Mouse (Mus musculus): ENCODE results near the gene Il5. TPM values are rescaled to one million over a fixed set of nuclear protein-coding genes. Genes with fewer than 3 reads are reported as not detected.
"Not testable (repeated sequence)": the region's sequence is repeated elsewhere in the genome, so short reads cannot be mapped to it uniquely, and the experiment has no call there.

Il5 gene
- polyA plus RNA-seq, 2 experiments from 2014 or later: not detected

- ATAC-seq: no peak
These were observed 27.4 kb downstream of the Il5 start for GRCm38 (mm10) chr11:53747985-53748384.

GRCm38 (mm10) chr11:53748614-53749013, 28.0 kb downstream of the Il5 start:
- no peak for ATAC-seq

GRCm38 (mm10) chr11:53749306-53749705, 28.7 kb downstream of the Il5 start:
- ATAC-seq: no peak

GRCm38 (mm10) chr11:53749716-53750352, 29.2 kb downstream of the Il5 start:
- ATAC-seq: no peak

GRCm38 (mm10) chr11:53755011-53755595, 34.5 kb downstream of the Il5 start:
- no peak for ATAC-seq

- no peak for ATAC-seq
These were observed 37.0 kb downstream of the Il5 start for GRCm38 (mm10) chr11:53757612-53758011.

- not testable (repeated sequence) for ATAC-seq
These were observed 37.4 kb downstream of the Il5 start for GRCm38 (mm10) chr11:53758033-53758432.

- no peak for ATAC-seq
These were observed 38.3 kb downstream of the Il5 start for GRCm38 (mm10) chr11:53758791-53759351.

- no peak for ATAC-seq
These were observed 39.2 kb downstream of the Il5 start for GRCm38 (mm10) chr11:53759545-53760406.

- no peak for ATAC-seq
These were observed 40.7 kb downstream of the Il5 start for GRCm38 (mm10) chr11:53761284-53761683.

GRCm38 (mm10) chr11:53761822-53762221, 41.2 kb downstream of the Il5 start:
- no peak for ATAC-seq

GRCm38 (mm10) chr11:53762426-53762825, 41.8 kb downstream of the Il5 start:
- no peak for ATAC-seq

GRCm38 (mm10) chr11:53762827-53763495, 42.4 kb downstream of the Il5 start:
- ATAC-seq: peak; percentile 16

- ATAC-seq: peak; percentile 79
These were observed 43.0 kb downstream of the Il5 start for GRCm38 (mm10) chr11:53763496-53764140.

GRCm38 (mm10) chr11:53764581-53764980, 44.0 kb downstream of the Il5 start:
- no peak for ATAC-seq

GRCm38 (mm10) chr11:53768422-53769184, 48.0 kb downstream of the Il5 start:
- no peak for ATAC-seq

- peak; percentile 4 for ATAC-seq
These were observed 48.6 kb downstream of the Il5 start for GRCm38 (mm10) chr11:53769185-53769576.

- ATAC-seq: peak; percentile 87
These were observed 49.1 kb downstream of the Il5 start, which contains the start of gene Irf1 for GRCm38 (mm10) chr11:53769760-53770124. Gene Irf1, plus strand, starts transcription at chr11:53770014.

- ATAC-seq: peak; percentile 44
These were observed 49.7 kb downstream of the Il5 start for GRCm38 (mm10) chr11:53770125-53770791.

GRCm38 (mm10) chr11:53771001-53771744, 50.6 kb downstream of the Il5 start:
- ATAC-seq: no peak
